In the genomic region with DNA sequence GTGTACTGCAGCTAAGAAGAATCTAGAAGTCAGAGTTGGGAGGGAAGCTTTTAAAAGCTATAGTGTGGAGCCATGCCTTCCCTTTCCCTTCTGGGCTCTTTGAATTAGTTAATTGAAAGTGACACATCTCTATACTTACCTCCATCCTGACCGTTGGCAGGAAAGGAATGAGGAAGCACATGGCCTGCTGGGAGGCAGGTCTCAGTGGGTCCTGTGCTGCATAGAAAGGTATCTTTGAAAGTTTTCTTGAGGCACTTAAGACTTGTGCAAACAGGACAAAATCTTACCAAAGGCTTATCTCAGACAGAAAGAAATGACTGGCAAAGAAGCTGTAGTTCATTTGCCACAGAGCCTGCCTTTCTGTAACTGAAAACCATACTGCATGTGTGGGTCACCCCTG, we compare ENCODE assay signal across 25 mouse cellular contexts.
DNase-seq lines count a peak whose midpoint lies in the region; ATAC-seq and TF ChIP-seq lines count a peak whose summit lies in the region.
"Had no signal": no experiment of that assay in that cellular context is flagged by ENCODE, and none has a peak within 500 bp of the region (broad histone marks: within the 10 kb centered on the region; RNA-seq: fewer than 3 reads in every experiment).

No protein-coding gene starts in this region.

- H3K4me3 ChIP-seq in left cerebral cortex, adult 2 months: no peak overlapping the region
- H3K4me3 ChIP-seq in embryonic facial prominence, embryonic 10.5 days: no peak overlapping the region
- H3K4me3 ChIP-seq in embryonic facial prominence, embryonic 14.5 days (ENCODE audit: low read depth, low read length): no peak overlapping the region
- no peak overlapping the region for H3K4me3 ChIP-seq in limb, embryonic 10.5 days
- H3K4me3 ChIP-seq in forebrain, embryonic 13.5 days: no peak overlapping the region
- no peak overlapping the region for H3K4me3 ChIP-seq in intestine, embryonic 16.5 days (ENCODE audit: low read length)
- H3K4me3 ChIP-seq: erythroblast, embryonic 14.5 days; hindbrain, embryonic 12.5 days; myocyte; neural tube, embryonic 12.5 days had no signal

- 27% methylated on average over 1 of the region's 1 CpGs for WGBS in embryonic facial prominence, embryonic 10.5 days
- 8% methylated on average over 1 of the region's 1 CpGs for WGBS in embryonic facial prominence, embryonic 14.5 days
- WGBS in limb, embryonic 10.5 days: 63% methylated on average over 1 of the region's 1 CpGs
- 67% methylated on average over 1 of the region's 1 CpGs for whole genome bisulfite sequencing in forebrain, embryonic 13.5 days
- 48% methylated on average over 1 of the region's 1 CpGs for WGBS in intestine, embryonic 16.5 days

- peak overlapping the region; percentile 57 for H3K27ac ChIP-seq in left cerebral cortex, adult 2 months
- H3K27ac ChIP-seq in embryonic facial prominence, embryonic 10.5 days (replicated peaks): peak overlapping the region; percentile 24; the same call in 1 of the 2 replicates
- peak overlapping the region; percentile 35; the same call in 1 of the 2 replicates for H3K27ac ChIP-seq in embryonic facial prominence, embryonic 14.5 days (replicated peaks; ENCODE audit: low read depth, low read length)
- H3K27ac ChIP-seq in limb, embryonic 10.5 days: 0 out of 2 replicates have a peak overlapping the region, but pooled peaks have one; percentile 1
- no peak overlapping the region for H3K27ac ChIP-seq in forebrain, embryonic 13.5 days
- H3K27ac ChIP-seq in intestine, embryonic 16.5 days (ENCODE audit: low read length): no peak overlapping the region
- H3K27ac ChIP-seq: hindbrain, embryonic 12.5 days; liver, embryonic 14.5 days; neural tube, embryonic 12.5 days had no signal

- TF ChIP-seq CTCF in left cerebral cortex, adult 2 months (IDR thresholded peaks at IDR 0.05): no peak

- no peak overlapping the region for H3K4me2 ChIP-seq in embryonic facial prominence, embryonic 14.5 days (ENCODE audit: low read depth, low read length)
- H3K4me2 ChIP-seq in forebrain, embryonic 13.5 days: no peak overlapping the region
- H3K4me2 ChIP-seq in intestine, embryonic 16.5 days (ENCODE audit: low read depth, low read length): no peak overlapping the region
- H3K4me2 ChIP-seq: hindbrain, embryonic 12.5 days; midbrain, embryonic 11.5 days; neural tube, embryonic 12.5 days had no signal

- H3K36me3 ChIP-seq in embryonic facial prominence, embryonic 10.5 days (replicated peaks): peaks cover 8% of the 10 kb centered on the region; the same call in 1 of the 2 replicates
- H3K36me3 ChIP-seq in embryonic facial prominence, embryonic 14.5 days (ENCODE audit: control insufficient read depth, insufficient read depth, low read length): peaks cover 13% of the 10 kb centered on the region; the same call in 1 of the 2 replicates
- peaks cover 4% of the 10 kb centered on the region; the same call in 1 of the 2 replicates for H3K36me3 ChIP-seq in limb, embryonic 10.5 days
- peaks cover 18% of the 10 kb centered on the region for H3K36me3 ChIP-seq in forebrain, embryonic 13.5 days (ENCODE audit: poor library complexity, severe bottlenecking)
- no peaks in the 10 kb centered on the region for H3K36me3 ChIP-seq in intestine, embryonic 16.5 days (ENCODE audit: control insufficient read depth, insufficient read depth, low read length)

- H3K4me1 ChIP-seq in embryonic facial prominence, embryonic 10.5 days: peaks cover 19% of the 10 kb centered on the region
- peaks cover 20% of the 10 kb centered on the region for H3K4me1 ChIP-seq in embryonic facial prominence, embryonic 14.5 days (ENCODE audit: control insufficient read depth, insufficient read depth, low read length)
- peaks cover 15% of the 10 kb centered on the region for H3K4me1 ChIP-seq in limb, embryonic 10.5 days
- H3K4me1 ChIP-seq in forebrain, embryonic 13.5 days: no peaks in the 10 kb centered on the region
- no peaks in the 10 kb centered on the region for H3K4me1 ChIP-seq in intestine, embryonic 16.5 days (ENCODE audit: control insufficient read depth, insufficient read depth, low read length)
- H3K4me1 ChIP-seq: hindbrain, embryonic 12.5 days; neural tube, embryonic 12.5 days had no signal

- H3K9ac ChIP-seq in embryonic facial prominence, embryonic 14.5 days (ENCODE audit: low read depth, low read length): no peak overlapping the region
- no peak overlapping the region for H3K9ac ChIP-seq in forebrain, embryonic 13.5 days
- no peak overlapping the region for H3K9ac ChIP-seq in intestine, embryonic 16.5 days (ENCODE audit: low read depth, low read length)
- H3K9ac ChIP-seq: forebrain, postnatal 0 days; hindbrain, embryonic 12.5 days; liver, embryonic 14.5 days; neural tube, embryonic 12.5 days had no signal

- intact Hi-C loops in left cerebral cortex, adult 2 months (cut with DNase I): no loop called here

- H3K9me3 ChIP-seq in embryonic facial prominence, embryonic 10.5 days: no peaks in the 10 kb centered on the region
- H3K9me3 ChIP-seq in embryonic facial prominence, embryonic 14.5 days (ENCODE audit: control insufficient read depth, low read length): no peaks in the 10 kb centered on the region
- no peaks in the 10 kb centered on the region for H3K9me3 ChIP-seq in limb, embryonic 10.5 days (replicated peaks)
- no peaks in the 10 kb centered on the region for H3K9me3 ChIP-seq in forebrain, embryonic 13.5 days (replicated peaks)
- no peaks in the 10 kb centered on the region for H3K9me3 ChIP-seq in intestine, embryonic 16.5 days (ENCODE audit: control insufficient read depth, low read length)
- H3K9me3 ChIP-seq: hindbrain, embryonic 12.5 days; neural tube, embryonic 12.5 days had no signal

- ATAC-seq in embryonic facial prominence, embryonic 14.5 days (ENCODE audit: low read depth): no peak
- ATAC-seq in forebrain, embryonic 13.5 days: no peak
- no peak for ATAC-seq in intestine, embryonic 16.5 days
- ATAC-seq: forebrain, postnatal 0 days; Patski had no signal

- no peaks in the 10 kb centered on the region for H3K27me3 ChIP-seq in embryonic facial prominence, embryonic 10.5 days (replicated peaks; ENCODE audit: low read depth, poor library complexity, severe bottlenecking)
- H3K27me3 ChIP-seq in embryonic facial prominence, embryonic 14.5 days (replicated peaks; ENCODE audit: control insufficient read depth, insufficient read depth, low read length): no peaks in the 10 kb centered on the region
- H3K27me3 ChIP-seq in limb, embryonic 10.5 days (ENCODE audit: low read depth, poor library complexity, severe bottlenecking): no peaks in the 10 kb centered on the region
- H3K27me3 ChIP-seq in forebrain, embryonic 13.5 days: no peaks in the 10 kb centered on the region
- no peaks in the 10 kb centered on the region for H3K27me3 ChIP-seq in intestine, embryonic 16.5 days (replicated peaks; ENCODE audit: control insufficient read depth, insufficient read depth, low read length)
- H3K27me3 ChIP-seq: hindbrain, embryonic 12.5 days; neural tube, embryonic 12.5 days; Patski had no signal

- DNase-seq in left cerebral cortex, adult 2 months (ENCODE audit: extremely low spot score in 1 of 2, low spot score in 2 of 2): no peak
- DNase-seq in left cerebral cortex, adult 9 months (ENCODE audit: low spot score in 2 of 2): no peak
- no peak for DNase-seq in embryonic facial prominence, embryonic 10.5 days (ENCODE audit: low spot score)
- no peak for DNase-seq in embryonic facial prominence, embryonic 14.5 days (ENCODE audit: low spot score)
- DNase-seq in limb, embryonic 10.5 days (ENCODE audit: low spot score): no peak
- no peak for DNase-seq in cerebellum, adult 18-20 months
- DNase-seq: adrenal gland, postnatal 10 days; cerebellum, adult 11 months; cerebellum, adult 9-11 months; forebrain, postnatal 0 days; heart, postnatal 14 days; kidney, adult 11 months; kidney, postnatal 14 days; liver; spleen, adult 18-20 months; thymus, postnatal 4 days had no signal

Comparison
In these comparisons a context has a peak if more than half of its experiments do, and no peak if none do; other contexts are left out.
1. H3K27ac ChIP-seq: peak in left cerebral cortex, adult 2 months (single experiment), embryonic facial prominence, embryonic 10.5 days (single experiment), embryonic facial prominence, embryonic 14.5 days (single experiment) and limb, embryonic 10.5 days (single experiment); none in forebrain, embryonic 13.5 days (single experiment) and intestine, embryonic 16.5 days (single experiment).